Comparison of ENCODE assay signal across 25 mouse cellular contexts in genomic region chr8:122761109-122761508, GRCm38 (mm10).
"Had no signal": no experiment of that assay in that cellular context is flagged by ENCODE, and none has a peak within 500 bp of the region (broad histone marks: within the 10 kb centered on the region; RNA-seq: fewer than 3 reads in every experiment).

No protein-coding gene starts in this region.

- H3K27me3 ChIP-seq: intestine, embryonic 15.5 days had no signal

- H3K4me3 ChIP-seq: gastrocnemius, adult 2 months; heart, embryonic 10.5 days; heart, embryonic 12.5 days; hindbrain, embryonic 10.5 days; hindbrain, embryonic 12.5 days; intestine, embryonic 15.5 days; layer of hippocampus, adult 2 months; left cerebral cortex, adult 2 months; limb, embryonic 10.5 days; limb, embryonic 12.5 days; liver, embryonic 12.5 days had no signal

- H3K4me2 ChIP-seq: heart, embryonic 12.5 days; hindbrain, embryonic 12.5 days; hindbrain, embryonic 14.5 days; intestine, embryonic 15.5 days; limb, embryonic 12.5 days; liver, embryonic 12.5 days had no signal

- H3K4me1 ChIP-seq: intestine, embryonic 15.5 days; limb, embryonic 12.5 days had no signal

- H3K9me3 ChIP-seq: heart, embryonic 10.5 days; heart, embryonic 12.5 days; hindbrain, embryonic 10.5 days; hindbrain, embryonic 12.5 days; intestine, embryonic 15.5 days; limb, embryonic 10.5 days; limb, embryonic 12.5 days; liver, embryonic 12.5 days had no signal

- H3K9ac ChIP-seq: heart, embryonic 12.5 days; hindbrain, embryonic 12.5 days; hindbrain, embryonic 14.5 days; intestine, embryonic 15.5 days; limb, embryonic 12.5 days; liver, embryonic 12.5 days had no signal

- ATAC-seq: hindbrain, embryonic 16.5 days; inflammation-experienced regulatory T-cells, adult 6 months; intestine, embryonic 15.5 days; intestine, postnatal 0 days; liver, embryonic 12.5 days had no signal

- H3K27ac ChIP-seq: gastrocnemius, adult 2 months; heart, embryonic 10.5 days; hindbrain, embryonic 10.5 days; hindbrain, embryonic 12.5 days; hindbrain, embryonic 14.5 days; intestine, embryonic 15.5 days; layer of hippocampus, adult 2 months; left cerebral cortex, adult 2 months; limb, embryonic 10.5 days; limb, embryonic 12.5 days; liver, embryonic 12.5 days had no signal

- H3K36me3 ChIP-seq: heart, embryonic 10.5 days; heart, embryonic 12.5 days; hindbrain, embryonic 10.5 days; hindbrain, embryonic 12.5 days; intestine, embryonic 15.5 days; limb, embryonic 10.5 days; limb, embryonic 12.5 days; liver, embryonic 12.5 days had no signal

- DNase-seq: gastrocnemius, adult 2 months; gastrocnemius, postnatal 10 days; gastrocnemius, postnatal 25 days; heart, adult 18-20 months; heart, postnatal 10 days; heart, postnatal 4 days; kidney, adult 18-20 months; kidney, adult 8-10 months; kidney, postnatal 10 days; kidney, postnatal 25 days; kidney, postnatal 4 days had no signal
